Mouse (Mus musculus) CD4-positive, CD25-positive, alpha-beta regulatory T cell (primary cell): ENCODE data around the gene Nrd1. TPM values are rescaled to one million over a fixed set of nuclear protein-coding genes. Genes with fewer than 3 reads are reported as not detected.

Experiments used
- polyA plus RNA-seq: library from polyadenylated mRNA; unstranded; fragments of 100-300 nt; shearing (Covaris generic); gene quantifications from one replicate; pipeline ENCODE4 v1.2.1, GENCODE M21; 2017

Gene Nrd1
- 122 TPM for polyA plus RNA-seq

DNA sequence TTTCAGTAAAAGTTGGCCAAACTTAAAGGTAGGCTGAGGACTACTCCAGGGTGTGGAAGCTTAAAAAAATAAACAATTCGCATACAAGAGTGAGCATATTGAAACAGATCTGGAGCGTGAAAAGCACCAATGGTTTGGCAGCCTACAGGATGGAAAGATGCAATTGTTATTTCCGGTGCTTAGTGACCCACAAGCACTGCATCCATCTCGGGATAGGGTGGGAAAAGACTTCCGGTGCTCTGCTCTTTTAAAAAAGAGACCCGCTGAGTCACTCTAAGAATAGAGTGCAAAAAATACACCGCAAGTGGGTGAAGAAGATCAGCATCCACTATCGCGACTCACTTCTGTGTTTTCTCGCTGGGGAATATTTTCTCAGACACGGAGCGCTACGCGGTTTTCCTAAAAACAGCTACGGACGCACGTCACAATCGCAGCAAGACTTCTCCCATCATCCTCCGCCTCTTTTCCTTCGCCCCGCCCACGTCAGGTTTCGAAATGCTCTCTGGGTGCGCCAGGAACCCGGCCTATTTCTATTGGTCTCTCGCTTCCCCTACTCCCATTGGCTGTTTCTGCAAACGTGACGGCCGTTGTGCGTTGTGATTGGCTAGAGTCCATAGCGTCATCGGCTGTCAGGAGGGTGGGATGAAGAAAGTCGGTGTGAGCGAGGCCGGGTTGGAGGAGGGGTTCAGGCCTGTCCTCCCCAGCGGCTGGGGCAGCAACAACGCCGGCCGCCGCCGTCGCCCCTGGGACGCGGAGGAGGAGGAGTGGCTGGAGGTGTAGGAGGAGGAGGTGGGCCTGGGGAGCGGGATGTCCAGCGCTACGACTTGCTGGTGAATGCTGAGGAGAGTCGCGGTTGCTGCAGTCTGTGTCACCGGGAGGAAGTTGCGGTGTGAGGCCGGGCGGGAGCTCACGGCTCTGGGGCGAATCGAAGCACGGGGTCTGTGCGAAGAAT, at the start of gene Nrd1:
Gene Nrd1 (plus strand): TSS at position 657 of the 952 bp plus-strand sequence.

Other genes with a start within 250 kb of the Nrd1 start
- gene Zfyve9, start 219.9 kb upstream of the Nrd1 start, polyA plus RNA-seq: 0.41 TPM
- 74.8 TPM for gene Btf3l4, start 167.0 kb upstream of the Nrd1 start, polyA plus RNA-seq
- 31.3 TPM for gene Txndc12, start 166.1 kb upstream of the Nrd1 start, polyA plus RNA-seq
- 55.4 TPM for gene Kti12, start 152.9 kb upstream of the Nrd1 start, polyA plus RNA-seq
- 0.51 TPM for gene A730015C16Rik, start 152.0 kb upstream of the Nrd1 start, polyA plus RNA-seq
- 0.05 TPM for gene Rab3b, start 121.6 kb upstream of the Nrd1 start, polyA plus RNA-seq
- gene Osbpl9, start 201.6 kb downstream of the Nrd1 start, polyA plus RNA-seq: 142 TPM
- not detected for gene Calr4, start 233.8 kb downstream of the Nrd1 start, polyA plus RNA-seq